Mouse (Mus musculus): ENCODE results near the gene Prss45.

Prss45 gene

DNA sequence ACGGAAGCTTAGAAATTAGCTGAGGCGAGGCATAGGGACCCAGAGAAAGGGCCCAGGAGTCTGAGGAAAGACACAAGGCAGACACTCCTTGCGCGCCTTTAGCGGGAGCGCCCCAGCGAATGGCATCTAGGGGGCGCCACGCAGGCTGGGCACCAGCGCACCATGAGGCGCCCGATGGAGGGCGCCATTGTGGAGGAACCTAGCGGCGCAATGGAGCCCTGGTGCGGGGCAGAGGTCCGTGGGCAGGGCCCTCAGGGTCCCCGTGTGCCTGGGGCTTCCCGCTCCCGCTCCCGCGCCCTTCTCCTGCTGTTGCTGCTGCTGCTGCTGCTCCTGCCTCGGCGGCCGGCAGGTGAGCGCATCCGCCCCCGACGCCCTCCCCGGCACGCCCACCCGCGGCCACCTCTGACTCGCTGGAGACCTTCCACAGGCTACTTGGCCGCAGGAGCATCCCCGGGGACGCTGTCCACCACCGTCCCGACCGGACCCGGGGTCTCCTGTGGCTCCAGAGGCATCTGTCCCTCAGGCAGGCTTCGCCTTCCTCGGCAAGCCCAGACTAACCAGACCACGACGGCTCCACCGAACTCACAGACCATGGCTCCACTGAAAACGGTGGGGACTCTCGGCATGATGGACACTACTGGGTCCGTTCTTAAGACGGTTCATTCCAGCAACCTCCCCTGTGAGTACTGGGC lies 23.5 kb downstream of the Prss45 start, which contains the start of gene Prss50:
Gene Prss50, plus strand, starts transcription at position 187 of the 692 bp plus-strand sequence.
- peak; percentile 73 for DNase-seq (ENCODE audit: low spot score)

DNA sequence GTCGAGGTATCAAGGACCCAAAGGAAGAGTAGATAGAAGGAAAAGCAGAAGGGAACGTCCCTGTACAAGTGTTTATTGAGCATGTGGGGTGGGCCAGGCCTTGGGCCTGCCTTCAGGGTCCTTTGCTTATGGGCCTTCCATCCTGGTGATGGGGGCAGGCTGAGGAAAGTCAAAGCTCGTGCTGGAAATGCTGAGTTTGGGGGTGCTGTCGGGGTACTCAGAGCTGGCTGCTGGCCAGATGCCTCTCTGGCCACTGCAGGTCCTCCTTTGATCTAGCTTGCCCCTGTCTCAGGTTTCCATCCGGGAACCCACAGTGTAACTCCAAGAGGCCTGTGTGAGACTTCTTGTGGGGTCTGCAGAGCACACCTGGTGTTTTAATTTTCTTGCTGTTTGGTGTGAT lies 24.1 kb downstream of the Prss45 start:
- DNase-seq (ENCODE audit: low spot score), result no peak

DNA sequence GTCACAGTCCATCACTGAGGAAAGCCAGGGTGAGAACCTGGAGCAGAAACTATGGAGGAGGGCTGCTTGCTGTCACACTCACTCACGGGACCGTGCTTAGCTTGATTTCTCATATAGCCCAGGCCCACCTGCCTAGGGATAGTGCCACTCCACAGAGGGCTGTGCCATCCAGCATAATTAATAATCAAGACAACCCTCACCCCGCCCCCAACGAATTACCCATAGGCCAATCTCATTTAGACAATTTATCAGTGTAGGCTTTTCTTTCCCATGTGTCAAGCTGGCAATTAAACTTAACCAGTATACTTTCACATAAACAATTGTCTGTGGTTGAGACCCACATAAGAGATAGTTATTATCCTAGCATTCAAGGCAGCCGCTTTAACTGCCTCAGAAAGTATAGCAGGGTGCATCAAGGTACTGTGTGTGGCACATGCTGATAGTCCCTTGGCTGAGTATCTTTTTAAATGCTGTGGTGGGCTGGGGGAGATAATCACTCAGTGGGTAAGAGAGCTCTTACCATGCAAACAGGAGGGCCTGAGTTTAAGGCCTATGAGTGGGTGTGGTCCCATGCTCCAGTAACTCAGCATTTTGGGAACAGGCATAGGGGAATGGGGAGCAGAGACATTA lies 24.7 kb downstream of the Prss45 start:
- no peak for DNase-seq (ENCODE audit: low spot score)

GRCm38 (mm10) chr9:110871030-110871429 lies 36.6 kb downstream of the Prss45 start:
- peak; percentile 80 for DNase-seq (ENCODE audit: low spot score)

DNA sequence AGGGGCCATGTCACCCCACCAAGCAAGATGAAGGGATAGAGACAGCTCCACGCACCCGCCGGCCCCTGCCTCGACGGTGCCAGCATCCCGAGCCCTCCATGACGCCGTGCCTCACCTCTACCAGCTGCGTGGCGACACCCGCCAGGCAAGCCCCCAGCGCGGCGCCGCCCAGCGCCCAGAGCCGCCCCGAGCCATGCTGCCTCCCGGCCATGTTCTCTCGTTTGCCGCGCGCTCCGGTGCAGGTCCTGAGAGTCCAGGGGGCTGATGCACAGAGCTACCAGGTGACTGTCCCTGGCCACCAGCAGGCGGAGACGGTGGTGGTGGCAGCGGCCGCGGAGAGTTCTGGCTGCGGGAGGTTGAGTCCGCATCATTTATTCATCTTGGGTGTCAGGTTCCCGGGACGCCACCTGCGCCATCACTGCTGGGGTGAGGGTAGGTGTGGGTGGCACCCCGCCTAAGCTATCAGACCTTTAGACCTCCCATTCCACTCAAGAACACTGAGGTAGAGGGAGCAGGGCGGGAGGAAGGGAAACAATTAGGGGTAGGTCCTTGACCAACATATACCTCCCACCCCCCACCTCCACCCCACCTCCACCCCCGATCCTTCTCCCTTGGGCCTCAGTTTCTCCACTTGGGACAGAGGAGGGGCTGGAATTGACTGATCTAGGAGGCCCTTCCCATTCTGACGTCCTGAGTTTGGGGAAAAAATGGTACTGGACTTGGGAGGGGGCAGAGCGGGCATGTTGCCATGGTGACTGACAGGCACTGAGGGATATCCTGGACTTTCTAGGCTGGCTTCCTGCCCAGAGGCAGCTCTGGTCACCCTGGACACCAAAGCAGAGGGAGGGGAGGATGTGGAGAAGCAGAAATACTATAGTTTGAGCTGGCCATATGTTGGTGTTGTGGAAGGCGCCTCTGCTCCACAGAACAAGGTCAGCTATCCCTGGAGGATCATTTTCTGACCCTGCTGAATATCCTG lies 39.6 kb downstream of the Prss45 start:
- peak; percentile 45 for DNase-seq (ENCODE audit: low spot score)

DNA sequence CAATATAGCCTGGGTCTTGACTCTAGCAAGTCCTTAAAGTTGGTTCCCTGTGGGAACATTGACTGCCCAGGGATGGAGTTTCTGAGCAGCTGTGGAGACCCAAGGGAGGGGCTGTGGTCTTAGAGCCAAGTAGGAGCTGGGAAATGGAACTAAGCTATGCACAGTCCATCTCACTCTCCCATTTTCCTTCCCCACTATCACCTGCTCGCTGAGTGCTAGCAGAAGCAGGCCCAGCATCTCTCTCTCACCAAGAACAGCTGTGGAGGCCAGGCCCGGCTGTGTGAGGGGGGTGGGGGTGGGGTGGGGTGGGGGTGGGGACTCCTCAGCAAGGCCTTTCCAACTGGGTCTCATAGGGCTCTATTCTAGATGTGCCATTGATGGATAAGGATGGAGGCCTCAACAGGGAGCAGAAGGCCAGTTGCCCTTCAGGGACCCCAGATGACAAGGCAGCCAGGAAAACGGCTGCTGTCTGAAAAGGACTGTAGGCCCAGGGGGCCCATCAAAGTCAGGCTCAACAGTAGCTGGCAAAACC lies 40.3 kb downstream of the Prss45 start:
- no peak for DNase-seq (ENCODE audit: low spot score)

- DNase-seq (ENCODE audit: low spot score), result peak; percentile 18
These were observed 40.9 kb downstream of the Prss45 start for GRCm38 (mm10) chr9:110875288-110875695.

GRCm38 (mm10) chr9:110877353-110877752 lies 43.0 kb downstream of the Prss45 start:
- no peak for DNase-seq (ENCODE audit: low spot score)

GRCm38 (mm10) chr9:110877888-110878287 lies 43.5 kb downstream of the Prss45 start:
- DNase-seq (ENCODE audit: low spot score), result no peak

DNA sequence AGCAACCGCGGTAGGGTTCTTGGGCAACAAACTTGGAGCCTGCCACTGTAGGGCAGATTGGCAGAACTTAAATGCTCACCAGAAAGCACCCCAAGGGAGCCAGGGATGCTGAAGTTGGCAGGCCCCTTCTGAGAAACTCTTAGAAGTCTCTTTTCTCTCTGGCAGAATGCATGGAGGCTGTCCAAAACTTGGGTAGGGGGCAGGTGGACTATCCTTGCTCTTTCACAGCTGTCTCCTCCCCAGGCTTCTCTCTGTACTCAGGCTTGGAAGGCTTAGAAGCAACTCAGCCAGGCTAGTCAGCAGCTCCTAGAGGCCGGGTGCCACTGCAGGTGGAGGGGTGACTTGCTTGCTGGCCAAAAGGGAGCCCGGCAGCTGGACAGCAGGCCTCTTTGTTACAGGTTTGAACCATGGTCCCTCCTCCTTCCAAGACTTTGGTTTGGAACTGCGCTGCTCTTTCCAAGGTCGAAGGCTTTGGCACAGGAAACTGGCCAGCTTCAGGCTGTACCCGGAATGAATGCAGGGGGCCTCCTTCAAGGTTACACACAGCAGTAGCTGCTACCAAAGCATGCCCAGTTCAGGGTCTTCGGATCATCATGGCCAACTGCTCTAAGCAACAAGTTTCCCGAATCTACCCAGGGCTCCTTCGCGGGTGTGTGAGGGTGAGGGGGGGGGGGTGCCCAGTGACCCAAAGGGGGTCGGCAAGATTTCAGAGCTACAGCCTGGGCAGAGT lies 45.0 kb downstream of the Prss45 start, which contains the start of gene Als2cl:
Gene Als2cl, plus strand, starts transcription at position 680 of the 730 bp plus-strand sequence.
- DNase-seq (ENCODE audit: low spot score), result no peak

DNA sequence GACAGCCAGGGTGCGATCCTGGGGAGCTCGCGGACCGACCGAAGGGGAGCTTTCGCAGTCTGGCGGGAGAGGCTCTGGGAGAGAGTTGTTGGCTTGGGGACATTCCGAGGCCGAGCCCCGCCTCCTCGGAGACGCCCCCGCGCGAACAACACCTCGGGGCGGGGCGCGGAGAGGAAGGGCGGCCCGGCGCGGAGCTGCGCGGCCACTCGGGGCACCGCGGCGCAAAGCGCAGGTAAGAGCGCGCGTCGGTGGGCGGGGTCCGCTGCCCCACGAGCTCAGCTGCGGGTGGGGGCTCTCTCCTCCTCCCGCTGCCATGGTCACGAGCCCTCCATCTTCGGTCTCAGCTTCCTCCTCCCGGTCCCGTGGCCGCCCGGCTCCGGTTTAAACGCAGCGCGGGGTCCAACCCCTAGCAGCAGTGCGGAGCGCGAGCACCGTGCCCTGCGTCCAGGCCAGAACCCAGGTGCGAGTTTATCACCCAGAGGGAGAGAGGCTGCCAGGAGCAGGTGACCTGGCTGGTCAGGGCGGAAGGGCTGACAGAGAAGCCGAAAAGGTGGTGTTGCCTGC lies 45.7 kb downstream of the Prss45 start, which contains the start of gene Tmie:
Gene Tmie, minus strand, starts transcription at position 116 of the 564 bp plus-strand sequence.
- peak; percentile 25 for DNase-seq (ENCODE audit: low spot score)

GRCm38 (mm10) chr9:110880772-110881171 lies 46.4 kb downstream of the Prss45 start:
- DNase-seq (ENCODE audit: low spot score), result no peak

DNA sequence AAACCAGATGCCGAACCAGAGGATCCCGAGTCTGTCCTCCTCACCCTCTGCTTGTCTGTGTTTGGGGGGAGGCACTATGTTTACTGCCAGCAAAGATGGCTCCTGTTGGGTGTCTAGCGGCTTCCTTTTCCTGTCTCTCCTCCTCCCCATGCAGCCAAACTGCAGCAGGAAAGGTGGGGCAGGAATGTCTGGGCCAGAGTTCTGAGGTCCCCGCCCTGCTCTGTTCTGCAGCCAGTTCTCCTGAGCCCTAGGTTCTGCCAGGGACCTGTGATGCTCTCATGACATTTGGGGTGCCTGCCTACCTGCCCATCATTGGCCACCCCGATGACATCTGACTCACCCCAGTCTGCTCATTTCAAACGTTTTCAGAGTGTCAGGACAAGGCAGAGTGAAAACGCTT lies 47.6 kb downstream of the Prss45 start:
- DNase-seq (ENCODE audit: low spot score), result no peak

DNA sequence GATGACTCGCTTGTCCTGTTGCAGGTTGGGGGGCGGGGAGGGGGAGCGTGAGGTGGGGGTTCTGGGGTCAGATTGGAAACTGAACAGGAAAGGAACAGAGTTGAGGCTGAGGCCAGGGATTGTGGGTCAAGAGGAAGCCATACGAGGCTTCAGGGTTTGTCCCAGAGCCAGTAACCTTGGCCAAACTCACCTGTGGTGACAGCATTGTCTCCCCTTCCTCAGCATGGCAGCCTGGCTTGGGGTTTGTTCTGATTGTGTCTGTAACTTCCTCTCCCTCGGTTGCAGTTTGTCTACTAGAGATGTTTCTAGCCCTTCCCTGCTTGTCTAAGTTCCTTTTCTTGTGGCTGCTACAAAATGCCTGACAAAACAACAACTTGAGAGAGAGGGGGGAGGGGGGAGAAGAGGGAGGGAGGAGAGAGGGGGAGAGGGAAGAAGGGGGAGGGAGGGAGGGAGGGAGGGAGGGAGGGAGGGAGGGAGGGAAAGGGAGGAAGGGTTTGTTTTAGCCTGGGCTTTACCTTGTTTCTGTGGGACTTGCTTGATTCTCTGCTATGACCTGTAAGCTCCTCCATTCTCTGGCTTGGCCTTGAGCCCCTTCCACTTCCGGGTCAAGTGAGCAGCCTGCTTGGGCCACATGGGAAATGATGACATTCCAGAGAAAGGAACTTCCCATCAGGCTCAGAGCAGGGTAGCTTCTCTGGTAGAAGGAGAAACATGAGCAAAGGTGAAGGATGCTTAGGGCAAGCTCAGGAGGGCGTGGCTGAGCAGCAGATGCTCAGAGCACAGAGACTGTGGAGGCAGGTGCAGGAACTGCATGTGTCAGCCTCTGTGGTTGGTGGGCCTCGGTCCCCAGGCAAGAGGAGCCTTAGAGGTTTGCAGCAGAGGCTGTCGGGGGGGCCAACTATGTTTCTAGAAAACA lies 53.3 kb downstream of the Prss45 start:
- DNase-seq (ENCODE audit: low spot score), result no peak

- DNase-seq (ENCODE audit: low spot score), result no peak
These were observed 54.5 kb downstream of the Prss45 start for GRCm38 (mm10) chr9:110888935-110889334.

- no peak for DNase-seq (ENCODE audit: low spot score)
These were observed 55.8 kb downstream of the Prss45 start for GRCm38 (mm10) chr9:110890026-110890783.

Data from retina, embryonic 14.5 days (tissue).